Mouse (Mus musculus) midbrain, embryonic 15.5 days (tissue): ENCODE results near the gene Klhdc1. TPM values are rescaled to one million over a fixed set of nuclear protein-coding genes. Genes with fewer than 3 reads are reported as not detected.
A peak's percentile ranks its signal among the peaks of the same experiment; 100 is the strongest.

Experiments
- ATAC-seq: fragments of 200-750 bp; cut with Nextera tagmentation; replicated peaks from 2 replicates; pipeline ENCODE4 v1.8.0; 2017; ENCODE audit warnings: moderate TSS enrichment
- H3K27ac ChIP-seq: fragments of 300-500 bp; sonication (generic); 2 replicates; pipeline ENCODE4 v1.5.1; 2015; ENCODE audit warnings: mild to moderate bottlenecking, inconsistent platforms
- H3K27me3 ChIP-seq: fragments of 300-500 bp; sonication (generic); replicated peaks from 2 replicates; pipeline ENCODE4 v1.6.1; 2015; ENCODE audit warnings: inconsistent platforms
- H3K36me3 ChIP-seq: fragments of 300-500 bp; sonication (generic); replicated peaks from 2 replicates; pipeline ENCODE4 v1.6.1; 2015; ENCODE audit warnings: inconsistent platforms
- H3K4me1 ChIP-seq: fragments of 300-500 bp; sonication (generic); 2 replicates; pipeline ENCODE4 v1.6.1; 2015; ENCODE audit warnings: inconsistent platforms
- H3K4me2 ChIP-seq: fragments of 300-500 bp; sonication (generic); 2 replicates; pipeline ENCODE4 v1.6.1; 2015; ENCODE audit warnings: inconsistent platforms, mild to moderate bottlenecking, moderate library complexity
- H3K4me3 ChIP-seq: fragments of 300-500 bp; sonication (generic); 2 replicates; pipeline ENCODE4 v1.5.1; 2015; ENCODE audit warnings: mild to moderate bottlenecking, inconsistent platforms
- H3K9ac ChIP-seq: fragments of 300-500 bp; sonication (generic); 2 replicates; pipeline ENCODE4 v1.6.1; 2015; ENCODE audit warnings: mild to moderate bottlenecking, inconsistent platforms
- H3K9me3 ChIP-seq: fragments of 300-500 bp; sonication (generic); 2 replicates; pipeline ENCODE4 v1.6.1; 2016; ENCODE audit warnings: inconsistent platforms
- WGBS: fragments of 180-500 bp; shearing (Covaris S2); methylation state at CpG from one replicate; pipeline ENCODE4 v1.1.7; 2015; ENCODE audit warnings: mixed read lengths; 5-methylcytosine and 5-hydroxymethylcytosine counted together
- polyA plus RNA-seq: library from polyadenylated mRNA; unstranded; fragments of >200 nt; fragmentation: Nextera tagmentation; extraction: Ambion mirVana; gene quantifications from 2 replicates; pipeline ENCODE4 v1.2.1, GENCODE M21; 2015

The Klhdc1 gene
- polyA plus RNA-seq, 1 experiment from 2014 or later = 14.6 TPM

DNA sequence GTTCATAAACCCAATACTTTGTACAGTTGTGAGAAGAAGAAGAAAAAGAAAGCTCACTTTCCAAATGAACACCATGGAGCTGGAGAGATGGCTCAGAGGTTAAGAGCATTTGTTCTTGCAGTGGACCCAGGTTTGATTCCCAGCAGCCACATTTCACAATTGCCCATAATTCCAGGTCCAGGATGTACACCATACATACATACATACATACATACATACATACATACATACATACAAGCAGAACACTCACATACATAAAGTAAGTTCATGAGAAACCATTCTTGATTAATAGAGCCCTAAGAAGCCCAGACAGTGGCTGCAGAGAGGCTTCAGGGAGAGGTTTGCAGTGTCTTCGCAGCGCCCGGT, 412 bp downstream of the Klhdc1 start:
- peak overlapping the region; percentile 88 for H3K27ac ChIP-seq
- H3K9ac ChIP-seq = peak overlapping the region; percentile 83
- ATAC-seq = no peak
- no peaks in the 10 kb centered on the region for H3K27me3 ChIP-seq
- 0% methylated on average over 3 of the region's 3 CpGs for WGBS
- no peaks in the 10 kb centered on the region for H3K9me3 ChIP-seq
- H3K36me3 ChIP-seq = no peaks in the 10 kb centered on the region
- peaks cover 7% of the 10 kb centered on the region for H3K4me1 ChIP-seq
- peak overlapping the region; percentile 69 for H3K4me2 ChIP-seq
- H3K4me3 ChIP-seq = peak overlapping the region; percentile 89

GRCm38 (mm10) chr12:69241771-69242431, 925 bp downstream of the Klhdc1 start:
- under 1% methylated on average over 60 of the region's 64 CpGs for WGBS
- peak overlapping the region; percentile 69 for H3K4me2 ChIP-seq
- no peaks in the 10 kb centered on the region for H3K9me3 ChIP-seq
- H3K4me3 ChIP-seq = peak overlapping the region; percentile 89
- ATAC-seq = peak; percentile 97
- peak overlapping the region; percentile 83 for H3K9ac ChIP-seq
- H3K27ac ChIP-seq = peak overlapping the region; percentile 88
- H3K4me1 ChIP-seq = peaks cover 7% of the 10 kb centered on the region
- no peaks in the 10 kb centered on the region for H3K36me3 ChIP-seq
- H3K27me3 ChIP-seq = no peaks in the 10 kb centered on the region

DNA sequence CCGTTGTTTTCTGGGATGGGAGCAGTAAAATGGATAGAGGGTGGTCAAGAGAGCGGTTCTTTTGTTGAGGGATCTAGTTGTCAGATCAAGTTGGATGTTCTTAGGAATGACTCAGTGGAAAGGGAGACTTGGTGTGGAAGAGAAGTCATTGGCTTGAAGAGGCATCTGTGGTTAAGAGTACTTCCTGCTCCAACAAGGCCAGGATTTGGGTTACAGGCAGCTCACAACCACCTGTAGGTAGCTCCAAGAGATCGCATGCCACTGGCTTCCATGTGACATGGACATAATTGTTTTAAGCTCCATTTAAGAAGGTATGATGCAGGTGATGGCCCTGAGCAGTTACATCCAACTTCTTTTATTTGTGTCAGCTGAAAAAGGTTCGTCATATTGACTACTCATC, 8.8 kb downstream of the Klhdc1 start:
- H3K36me3 ChIP-seq = no peaks in the 10 kb centered on the region
- H3K4me3 ChIP-seq = no peak overlapping the region
- no peak overlapping the region for H3K4me2 ChIP-seq
- no peaks in the 10 kb centered on the region for H3K9me3 ChIP-seq
- H3K4me1 ChIP-seq = no peaks in the 10 kb centered on the region
- H3K27ac ChIP-seq = no peak overlapping the region
- no peak for ATAC-seq
- 79% methylated on average over 4 of the region's 4 CpGs for WGBS
- no peaks in the 10 kb centered on the region for H3K27me3 ChIP-seq
- no peak overlapping the region for H3K9ac ChIP-seq

DNA sequence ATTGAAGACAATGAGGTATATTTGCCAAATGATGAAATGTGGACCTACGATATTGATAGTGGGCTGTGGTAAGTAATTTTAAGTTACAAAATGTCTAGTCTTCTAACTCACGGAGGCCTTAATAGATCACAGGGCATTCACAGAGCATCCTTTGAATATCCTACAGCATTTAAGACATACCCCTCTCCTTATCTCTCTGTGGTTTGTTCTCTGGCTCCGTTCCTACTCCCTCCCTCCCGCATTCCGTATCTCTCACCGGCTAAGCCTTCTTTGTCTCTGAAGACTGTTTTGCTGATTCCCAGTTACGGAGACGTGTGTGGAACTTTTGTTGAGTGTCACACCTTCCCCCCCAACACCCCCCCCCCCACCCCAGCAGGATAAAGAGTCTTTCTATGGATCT, 9.8 kb downstream of the Klhdc1 start:
- 70% methylated on average over 8 of the region's 8 CpGs for WGBS
- no peaks in the 10 kb centered on the region for H3K36me3 ChIP-seq
- H3K4me2 ChIP-seq = no peak overlapping the region

GRCm38 (mm10) chr12:69253806-69254205, 12.8 kb downstream of the Klhdc1 start:
- H3K9ac ChIP-seq = no peak overlapping the region
- H3K4me3 ChIP-seq = no peak overlapping the region
- no peak overlapping the region for H3K4me2 ChIP-seq
- 98% methylated on average over 1 of the region's 1 CpGs for WGBS
- no peaks in the 10 kb centered on the region for H3K36me3 ChIP-seq
- no peak overlapping the region for H3K27ac ChIP-seq
- no peaks in the 10 kb centered on the region for H3K27me3 ChIP-seq
- no peaks in the 10 kb centered on the region for H3K4me1 ChIP-seq
- no peak for ATAC-seq
- H3K9me3 ChIP-seq = no peaks in the 10 kb centered on the region

More for the DNA sequence above, 9.8 kb downstream of the Klhdc1 start:
- ATAC-seq = no peak
- Histone ChIP-seq H3K9ac (no peak overlapping the region), H3K4me3 (no peak overlapping the region), H3K27me3 (no peaks in the 10 kb centered on the region), H3K4me1 (no peaks in the 10 kb centered on the region), H3K9me3 (no peaks in the 10 kb centered on the region), H3K27ac (no peak overlapping the region)

DNA sequence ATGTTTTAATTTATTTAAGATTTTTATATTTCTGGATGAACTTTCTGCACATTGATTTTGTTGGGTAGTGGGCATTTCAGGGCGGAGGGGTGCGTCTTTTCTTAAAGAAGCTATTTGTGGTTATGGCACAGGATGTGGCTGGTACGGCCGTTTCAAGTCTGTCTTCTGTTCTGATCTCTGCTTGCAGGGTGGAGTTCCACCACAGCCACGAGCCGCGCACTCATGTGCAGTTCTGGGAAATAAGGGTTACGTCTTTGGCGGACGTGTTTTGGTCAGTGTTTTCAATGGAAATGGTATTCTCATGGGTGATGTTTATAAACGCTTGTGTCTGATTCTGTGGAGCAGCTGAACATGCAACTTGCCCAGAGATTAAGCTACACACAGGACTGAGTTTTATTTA, 16.9 kb downstream of the Klhdc1 start:
- ATAC-seq = no peak
- H3K36me3 ChIP-seq = no peaks in the 10 kb centered on the region
- no peak overlapping the region for H3K4me3 ChIP-seq
- H3K4me2 ChIP-seq = no peak overlapping the region
- no peaks in the 10 kb centered on the region for H3K9me3 ChIP-seq
- H3K9ac ChIP-seq = no peak overlapping the region
- no peaks in the 10 kb centered on the region for H3K4me1 ChIP-seq
- no peaks in the 10 kb centered on the region for H3K27me3 ChIP-seq
- no peak overlapping the region for H3K27ac ChIP-seq
- WGBS = 85% methylated on average over 11 of the region's 11 CpGs

DNA sequence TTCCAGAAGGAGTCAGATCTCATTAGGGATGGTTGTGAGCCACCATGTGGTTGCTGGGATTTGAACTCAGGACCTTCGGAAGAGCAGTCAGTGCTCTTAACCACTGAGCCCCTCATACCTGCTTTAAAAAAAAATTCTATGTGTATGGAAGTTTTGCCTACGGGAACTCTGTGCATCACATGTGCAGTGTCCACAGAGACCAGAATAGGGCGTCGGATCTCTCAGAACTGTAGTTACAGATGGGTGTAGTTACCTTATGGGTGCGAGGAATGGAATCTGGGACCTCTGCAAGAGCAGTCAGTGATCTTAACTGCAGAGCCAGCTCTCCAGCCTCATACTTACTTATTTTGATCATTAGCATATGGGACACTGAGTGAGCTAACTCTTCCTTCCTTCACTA, 21.3 kb downstream of the Klhdc1 start:
- Histone ChIP-seq H3K36me3 (no peaks in the 10 kb centered on the region), H3K27ac (no peak overlapping the region), H3K4me3 (no peak overlapping the region), H3K9me3 (no peaks in the 10 kb centered on the region), H3K4me1 (no peaks in the 10 kb centered on the region), H3K4me2 (no peak overlapping the region), H3K9ac (no peak overlapping the region), H3K27me3 (no peaks in the 10 kb centered on the region)
- WGBS = 95% methylated on average over 5 of the region's 5 CpGs
- ATAC-seq = no peak

DNA sequence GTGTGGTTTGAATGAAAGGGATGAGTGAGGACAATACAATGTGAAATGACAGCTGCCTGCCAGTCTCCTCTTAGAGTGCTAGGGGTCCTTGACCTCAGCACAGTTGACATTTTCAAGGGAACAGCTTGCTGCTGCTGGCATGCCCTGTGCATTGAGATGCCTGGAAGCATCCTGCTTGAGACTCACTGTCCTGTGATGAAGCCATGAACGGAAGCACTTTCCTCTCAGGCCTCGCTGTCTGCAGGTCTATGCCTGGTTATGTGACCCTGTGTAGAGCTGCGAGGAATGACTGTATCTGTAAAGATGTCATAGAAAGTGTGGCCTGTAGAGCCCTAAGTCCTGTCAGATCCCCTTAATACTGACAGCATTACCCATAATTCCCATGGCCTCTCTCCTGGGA, 24.1 kb downstream of the Klhdc1 start:
- Histone ChIP-seq H3K27me3 (no peaks in the 10 kb centered on the region), H3K36me3 (no peaks in the 10 kb centered on the region), H3K9ac (no peak overlapping the region), H3K4me2 (no peak overlapping the region), H3K4me3 (no peak overlapping the region), H3K27ac (no peak overlapping the region), H3K4me1 (no peaks in the 10 kb centered on the region), H3K9me3 (no peaks in the 10 kb centered on the region)
- ATAC-seq = no peak
- 82% methylated on average over 3 of the region's 3 CpGs for WGBS

GRCm38 (mm10) chr12:69267956-69268632, 27.1 kb downstream of the Klhdc1 start:
- no peak overlapping the region for H3K9ac ChIP-seq
- no peak overlapping the region for H3K4me3 ChIP-seq
- H3K4me2 ChIP-seq = no peak overlapping the region
- no peaks in the 10 kb centered on the region for H3K36me3 ChIP-seq
- H3K9me3 ChIP-seq = no peaks in the 10 kb centered on the region
- WGBS = 68% methylated on average over 11 of the region's 11 CpGs
- H3K27ac ChIP-seq = no peak overlapping the region
- H3K27me3 ChIP-seq = no peaks in the 10 kb centered on the region
- no peak for ATAC-seq
- H3K4me1 ChIP-seq = no peaks in the 10 kb centered on the region

- no peak overlapping the region for H3K4me2 ChIP-seq
- no peak for ATAC-seq
- WGBS = 60% methylated on average over 2 of the region's 2 CpGs
These were observed 28.0 kb downstream of the Klhdc1 start for GRCm38 (mm10) chr12:69268956-69269355.

GRCm38 (mm10) chr12:69279931-69280469, 39.0 kb downstream of the Klhdc1 start:
- no peak overlapping the region for H3K4me3 ChIP-seq
- no peak overlapping the region for H3K27ac ChIP-seq
- no peak for ATAC-seq
- H3K9me3 ChIP-seq = no peaks in the 10 kb centered on the region
- WGBS = 45% methylated on average over 1 of the region's 1 CpGs
- H3K36me3 ChIP-seq = no peaks in the 10 kb centered on the region
- no peaks in the 10 kb centered on the region for H3K4me1 ChIP-seq
- no peak overlapping the region for H3K4me2 ChIP-seq
- H3K27me3 ChIP-seq = no peaks in the 10 kb centered on the region
- no peak overlapping the region for H3K9ac ChIP-seq

More at GRCm38 (mm10) chr12:69268956-69269355, 28.0 kb downstream of the Klhdc1 start:
- H3K9me3 ChIP-seq = no peaks in the 10 kb centered on the region
- no peaks in the 10 kb centered on the region for H3K36me3 ChIP-seq
- H3K9ac ChIP-seq = no peak overlapping the region
- no peak overlapping the region for H3K4me3 ChIP-seq
- H3K4me1 ChIP-seq = no peaks in the 10 kb centered on the region
- H3K27ac ChIP-seq = no peak overlapping the region
- H3K27me3 ChIP-seq = no peaks in the 10 kb centered on the region

DNA sequence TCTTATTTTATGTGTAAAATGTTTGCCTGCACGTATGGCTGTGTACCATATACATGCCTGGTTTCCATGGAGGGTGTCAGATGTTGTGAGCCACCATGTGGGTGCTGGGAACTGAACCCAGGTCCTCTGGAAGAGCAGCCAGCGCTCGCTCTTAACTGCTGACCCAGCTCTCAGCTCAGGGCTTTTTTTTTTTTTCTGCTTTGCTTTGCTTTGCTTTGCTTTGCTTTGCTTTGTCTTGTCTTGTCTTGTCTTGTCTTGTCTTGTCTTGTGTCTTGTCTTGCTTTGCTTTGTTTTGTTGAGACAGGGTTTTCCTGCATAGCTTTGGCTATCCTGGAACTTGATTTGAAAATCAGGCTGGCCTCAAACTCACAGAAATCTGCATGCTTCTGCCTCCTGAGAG, 39.9 kb downstream of the Klhdc1 start:
- WGBS = 94% methylated on average over 3 of the region's 3 CpGs
- Histone ChIP-seq H3K4me3 (no peak overlapping the region), H3K27ac (no peak overlapping the region), H3K9me3 (no peaks in the 10 kb centered on the region), H3K27me3 (no peaks in the 10 kb centered on the region), H3K4me1 (no peaks in the 10 kb centered on the region), H3K36me3 (no peaks in the 10 kb centered on the region), H3K9ac (no peak overlapping the region), H3K4me2 (no peak overlapping the region)
- no peak for ATAC-seq

- H3K27ac ChIP-seq = no peak overlapping the region
- no peak for ATAC-seq
- H3K4me2 ChIP-seq = no peak overlapping the region
- no peaks in the 10 kb centered on the region for H3K9me3 ChIP-seq
- no peaks in the 10 kb centered on the region for H3K27me3 ChIP-seq
- no peak overlapping the region for H3K9ac ChIP-seq
- 80% methylated on average over 7 of the region's 7 CpGs for WGBS
- H3K4me1 ChIP-seq = no peaks in the 10 kb centered on the region
- no peaks in the 10 kb centered on the region for H3K36me3 ChIP-seq
- no peak overlapping the region for H3K4me3 ChIP-seq
These were observed 42.2 kb downstream of the Klhdc1 start for GRCm38 (mm10) chr12:69283146-69283545.
